Mouse (Mus musculus) lung, postnatal 25 days (tissue): ENCODE results near the gene Tpo.

ENCODE experiments used
- DNase-seq: peaks from one replicate; pipeline ENCODE4 v3.0.0; 2022; ENCODE audit warnings: low spot score

Gene Tpo

GRCm38 (mm10) chr12:30077056-30077455, 55.4 kb downstream of the Tpo start:
- no peak for DNase-seq

DNA sequence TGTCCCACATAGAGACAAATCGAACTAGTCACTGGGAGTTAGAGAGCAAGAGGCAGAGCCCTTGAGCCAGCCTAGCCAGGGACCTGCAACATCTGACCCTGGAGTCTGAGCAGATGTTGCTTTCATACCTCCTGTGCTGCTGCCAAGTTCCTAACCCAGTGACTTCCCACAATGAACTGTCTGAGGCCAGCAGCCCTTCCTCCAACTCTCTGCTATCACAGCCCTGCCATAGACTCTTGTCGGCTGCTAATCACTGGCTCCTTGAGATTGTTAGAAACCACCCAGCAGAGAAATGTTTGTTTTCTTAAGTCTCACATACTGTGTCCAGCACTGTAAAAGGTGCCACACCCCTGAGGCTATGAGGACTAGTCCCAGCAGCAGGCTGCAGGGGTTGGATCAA, 56.1 kb downstream of the Tpo start:
- no peak for DNase-seq

GRCm38 (mm10) chr12:30069321-30069720, 63.1 kb downstream of the Tpo start:
- DNase-seq, result no peak

- no peak for DNase-seq
Observed at GRCm38 (mm10) chr12:30067806-30068205, 64.6 kb downstream of the Tpo start.

DNA sequence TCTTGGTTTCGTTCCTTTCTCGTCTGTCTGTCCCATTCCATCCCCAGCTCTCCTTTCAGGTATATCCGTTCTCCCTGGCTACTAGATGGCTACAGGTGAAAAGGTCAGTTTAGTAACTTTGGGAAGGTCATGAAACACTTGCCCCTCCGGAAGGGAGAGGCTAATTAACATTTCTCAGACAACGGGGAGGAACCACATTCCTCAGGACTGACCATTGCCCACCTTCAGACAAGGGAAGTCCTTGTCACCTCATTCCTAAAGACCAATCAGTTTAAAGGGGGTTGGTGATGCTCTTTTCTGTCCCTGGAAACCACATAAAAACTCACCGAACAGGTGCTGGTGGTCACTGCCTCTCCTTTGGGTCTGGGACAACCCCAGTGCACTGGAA, 70.3 kb downstream of the Tpo start:
- no peak for DNase-seq

DNA sequence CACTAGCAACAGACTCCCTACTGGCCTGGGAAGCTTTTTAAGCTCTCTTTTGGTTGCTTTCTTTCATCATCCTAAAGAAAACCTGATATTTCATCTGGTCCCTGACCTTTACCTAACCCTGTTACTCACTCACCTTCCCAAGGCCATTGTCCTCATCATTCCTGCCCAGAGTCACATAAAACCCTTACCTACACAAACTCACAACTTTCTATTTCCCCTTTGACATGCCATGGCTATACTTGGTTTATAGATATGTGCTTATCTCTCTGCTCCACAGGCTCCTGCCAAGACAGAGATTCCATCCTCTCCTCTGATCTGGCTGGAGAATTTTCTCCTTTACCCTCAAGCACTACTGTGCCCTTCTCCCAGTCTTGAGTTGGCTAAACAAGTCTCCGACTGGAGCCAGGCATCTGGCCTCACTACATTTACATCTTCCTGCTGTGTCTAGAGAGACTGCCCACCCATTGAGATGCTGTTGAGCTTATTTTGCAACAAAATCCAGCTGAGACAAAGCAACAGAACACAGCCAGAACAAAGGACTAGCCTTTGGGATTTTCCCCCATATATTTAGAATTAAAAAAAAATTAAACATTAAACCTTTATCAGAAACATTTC, 70.8 kb downstream of the Tpo start:
- DNase-seq, result no peak

GRCm38 (mm10) chr12:30058044-30058443, 74.4 kb downstream of the Tpo start:
- no peak for DNase-seq

- no peak for DNase-seq
Observed at GRCm38 (mm10) chr12:30054761-30055540, 77.5 kb downstream of the Tpo start.

- DNase-seq, result peak; percentile 44
Observed at GRCm38 (mm10) chr12:30050235-30050634, 82.2 kb downstream of the Tpo start.

GRCm38 (mm10) chr12:30049818-30050217, 82.6 kb downstream of the Tpo start:
- DNase-seq, result no peak

DNA sequence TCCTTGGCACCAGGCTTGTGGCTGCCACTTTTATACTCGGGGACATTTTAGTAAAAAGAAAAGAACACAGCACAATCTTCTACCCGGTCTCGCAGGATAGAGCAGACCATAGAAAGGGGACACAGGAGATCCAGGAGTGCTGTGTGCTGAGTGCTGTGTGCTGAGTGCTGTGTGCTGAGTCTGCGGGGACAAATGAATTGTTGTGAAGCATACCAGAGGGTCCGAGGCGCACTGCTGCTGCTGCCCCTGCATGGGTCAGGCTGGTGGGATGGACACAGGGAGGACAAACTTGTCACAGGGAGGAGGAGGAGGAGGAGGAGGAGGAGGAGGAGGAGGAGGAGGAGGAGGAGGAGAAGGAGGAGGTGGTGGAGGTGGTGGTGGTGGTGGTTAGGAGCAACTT, 83.6 kb downstream of the Tpo start:
- no peak for DNase-seq

DNA sequence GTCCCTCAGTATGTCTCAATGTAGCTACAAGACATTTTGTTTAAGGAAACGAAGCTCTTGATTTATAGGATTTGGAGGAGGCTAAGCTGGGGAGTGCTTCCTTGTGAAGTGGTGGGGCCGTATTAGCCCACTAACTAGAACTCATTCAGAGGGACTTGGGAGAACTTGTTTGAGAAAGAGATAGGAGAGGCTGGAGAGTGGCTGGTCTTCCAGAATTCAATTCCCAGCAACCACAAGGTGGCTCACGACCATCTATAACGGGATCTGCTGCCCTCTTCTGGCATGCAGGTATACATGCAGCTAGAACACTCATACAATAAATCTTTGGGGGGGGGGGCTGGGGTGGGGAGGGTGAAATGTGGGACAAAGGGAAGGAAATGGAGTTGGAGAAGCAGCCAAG, 92.3 kb downstream of the Tpo start:
- peak; percentile 60 for DNase-seq

GRCm38 (mm10) chr12:30039565-30039964, 92.9 kb downstream of the Tpo start:
- DNase-seq, result peak; percentile 68

DNA sequence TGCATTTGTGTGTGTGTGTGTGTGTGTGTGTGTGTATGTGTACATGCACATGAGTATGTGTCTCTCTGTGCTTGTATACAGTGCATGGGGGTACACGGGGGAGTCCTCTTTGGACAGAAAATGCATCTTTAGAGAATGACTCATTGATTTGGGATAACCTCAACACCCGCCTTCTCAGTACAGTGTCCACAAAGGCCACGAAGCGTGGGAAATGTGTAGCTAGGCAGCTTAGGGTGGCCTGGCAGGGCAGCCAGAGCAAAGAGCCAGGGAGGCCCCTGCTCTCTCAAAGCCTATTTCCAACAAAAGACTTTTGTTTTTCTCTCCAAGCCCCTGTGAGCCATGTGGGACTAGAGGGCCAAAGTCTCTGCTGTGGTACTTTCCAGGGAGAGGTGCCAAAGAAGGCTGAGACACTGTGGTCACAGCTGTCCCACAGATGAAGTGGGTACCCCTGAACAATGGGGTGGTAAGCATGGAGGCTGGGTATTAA, 95.8 kb downstream of the Tpo start:
- no peak for DNase-seq

GRCm38 (mm10) chr12:30035841-30036568, 96.4 kb downstream of the Tpo start:
- no peak for DNase-seq

GRCm38 (mm10) chr12:30035406-30035805, 97.0 kb downstream of the Tpo start:
- DNase-seq, result no peak

GRCm38 (mm10) chr12:30034681-30035080, 97.7 kb downstream of the Tpo start:
- no peak for DNase-seq

- DNase-seq, result peak; percentile 27
Observed at GRCm38 (mm10) chr12:30030571-30030970, 101.9 kb downstream of the Tpo start.

DNA sequence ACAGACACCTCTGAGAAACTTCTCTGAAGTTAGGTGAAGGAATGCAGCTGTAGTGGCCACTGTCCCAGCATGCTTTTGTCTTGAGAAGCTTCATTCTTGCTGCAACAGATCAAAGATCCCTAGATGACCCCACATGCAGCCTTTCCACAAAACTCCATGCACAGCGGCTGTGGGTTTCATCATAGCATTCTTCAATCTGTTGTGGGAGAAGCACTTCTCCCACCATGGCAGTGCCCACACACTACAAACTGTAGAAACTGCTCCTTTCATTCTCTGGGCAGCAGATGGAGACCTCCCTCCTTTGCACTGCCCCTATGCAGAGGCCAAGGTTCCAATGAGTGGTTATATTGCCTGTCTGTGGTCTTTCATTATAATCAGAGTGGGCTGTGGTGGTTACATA, 103.3 kb downstream of the Tpo start:
- DNase-seq, result no peak

DNA sequence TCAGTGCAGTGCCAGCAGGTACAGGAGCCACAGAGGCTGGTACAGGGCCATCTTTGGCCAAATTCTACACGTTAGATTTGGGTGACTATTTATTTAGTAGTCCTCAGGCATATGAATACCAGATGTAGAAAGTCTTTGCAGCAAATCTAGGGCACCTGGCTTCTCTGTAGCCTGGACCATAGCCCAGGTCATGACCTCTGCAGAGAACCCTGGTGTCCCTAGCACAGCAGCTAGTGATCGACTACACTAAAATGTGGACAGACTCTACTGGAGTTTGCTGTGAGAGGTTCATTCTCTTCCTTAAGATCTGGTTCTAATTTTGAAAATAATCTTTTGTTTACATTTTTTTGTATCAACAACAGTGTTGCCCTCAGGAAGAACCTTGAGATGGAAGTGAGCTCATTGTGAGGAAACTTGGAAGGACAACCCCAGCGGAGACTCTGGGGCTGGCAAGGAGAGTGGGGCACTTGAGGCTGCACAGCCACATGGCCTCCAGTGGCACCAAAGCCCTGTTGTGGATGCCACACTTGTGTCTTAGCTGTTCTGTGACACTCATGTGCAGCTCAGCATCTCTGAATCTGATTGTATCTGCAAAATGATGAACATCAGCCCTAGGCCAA, 104.6 kb downstream of the Tpo start:
- DNase-seq, result peak; percentile 32

GRCm38 (mm10) chr12:30024264-30024825, 108.1 kb downstream of the Tpo start:
- DNase-seq, result peak; percentile 18

GRCm38 (mm10) chr12:30023491-30023890, 108.9 kb downstream of the Tpo start:
- DNase-seq, result peak; percentile 22
